Comparison of ENCODE assay signal across 13 mouse cellular contexts in genomic region chr3:55461092-55461491, GRCm38 (mm10). TPM values are rescaled to one million over a fixed set of nuclear protein-coding genes. Genes with fewer than 3 reads are reported as not detected.
DNase-seq lines count a peak whose midpoint lies in the region; ATAC-seq lines count a peak whose summit lies in the region.
"Had no signal": no experiment of that assay in that cellular context is flagged by ENCODE, and none has a peak within 500 bp of the region (broad histone marks: within the 10 kb centered on the region; RNA-seq: fewer than 3 reads in every experiment).

No protein-coding gene starts in this region.

- H3K27ac ChIP-seq in heart, embryonic 16.5 days (ENCODE audit: low read length) = no peak overlapping the region
- H3K27ac ChIP-seq in embryonic facial prominence, embryonic 10.5 days (replicated peaks) = no peak overlapping the region
- peak overlapping the region; percentile 1; the same call in 1 of the 2 replicates for H3K27ac ChIP-seq in forebrain, embryonic 16.5 days (ENCODE audit: low read length)
- peak overlapping the region; percentile 75; the same call in 1 of the 2 replicates for H3K27ac ChIP-seq in midbrain, embryonic 10.5 days (replicated peaks)

- no peaks in the 10 kb centered on the region for H3K36me3 ChIP-seq in heart, embryonic 16.5 days (ENCODE audit: control insufficient read depth, insufficient read depth)
- no peaks in the 10 kb centered on the region for H3K36me3 ChIP-seq in embryonic facial prominence, embryonic 10.5 days (replicated peaks)
- no peaks in the 10 kb centered on the region for H3K36me3 ChIP-seq in forebrain, embryonic 16.5 days (ENCODE audit: control insufficient read depth, insufficient read depth)
- H3K36me3 ChIP-seq in midbrain, embryonic 10.5 days = no peaks in the 10 kb centered on the region

- WGBS in heart, embryonic 16.5 days = 66% methylated on average over 3 of the region's 3 CpGs
- WGBS in embryonic facial prominence, embryonic 10.5 days = 57% methylated on average over 3 of the region's 3 CpGs
- 24% methylated on average over 3 of the region's 3 CpGs for WGBS in forebrain, embryonic 16.5 days
- 47% methylated on average over 3 of the region's 3 CpGs for WGBS in midbrain, embryonic 10.5 days

- H3K4me2 ChIP-seq in heart, embryonic 16.5 days (ENCODE audit: low read depth, low read length) = peak overlapping the region; percentile 76
- H3K4me2 ChIP-seq in forebrain, embryonic 16.5 days (ENCODE audit: low read length) = peak overlapping the region; percentile 55

- H3K4me1 ChIP-seq in heart, embryonic 16.5 days (ENCODE audit: control insufficient read depth, insufficient read depth, low read length) = peaks cover 7% of the 10 kb centered on the region
- H3K4me1 ChIP-seq in embryonic facial prominence, embryonic 10.5 days = peaks cover 26% of the 10 kb centered on the region
- H3K4me1 ChIP-seq in forebrain, embryonic 16.5 days (replicated peaks; ENCODE audit: control insufficient read depth, insufficient read depth, low read length) = peaks cover 22% of the 10 kb centered on the region
- H3K4me1 ChIP-seq in midbrain, embryonic 10.5 days = peaks cover 36% of the 10 kb centered on the region

- no peak for ATAC-seq in heart, embryonic 16.5 days (replicated peaks; ENCODE audit: extremely low read depth, insufficient read depth, low FRiP score)
- ATAC-seq in forebrain, embryonic 16.5 days = peak; percentile 32; the same call in 1 of the 2 replicates
- no peak for ATAC-seq in granulocyte monocyte progenitor cell, adult 5-6 weeks (replicated peaks; ENCODE audit: poor library complexity, severe bottlenecking)

- intact Hi-C loops in heart, postnatal 10 days (cut with DNase I) = no loop called here
- intact Hi-C loops in left cerebral cortex, postnatal 25 days (cut with DNase I) = loop anchor here (1.0 to 2.0 kb wide), 2 partner anchors 13 to 18 kb away; no protein-coding TSS in a partner anchor
- intact Hi-C loops in left cerebral cortex, postnatal 4 days (cut with DNase I) = loop anchor here (5.0 to 10.0 kb wide), 2 partner anchors 49 to 86 kb away; no protein-coding TSS in a partner anchor

- no peak overlapping the region for H3K4me3 ChIP-seq in heart, embryonic 16.5 days (ENCODE audit: low read length)
- H3K4me3 ChIP-seq in embryonic facial prominence, embryonic 10.5 days = peak overlapping the region; percentile 55
- no peak overlapping the region for H3K4me3 ChIP-seq in forebrain, embryonic 16.5 days (replicated peaks; ENCODE audit: low read length)
- peak overlapping the region; percentile 47 for H3K4me3 ChIP-seq in midbrain, embryonic 10.5 days
- H3K4me3 ChIP-seq: megakaryocyte, embryonic 14.5 days had no signal

- H3K9me3 ChIP-seq in heart, embryonic 16.5 days (replicated peaks; ENCODE audit: control insufficient read depth, low read length) = no peaks in the 10 kb centered on the region
- H3K9me3 ChIP-seq in embryonic facial prominence, embryonic 10.5 days = no peaks in the 10 kb centered on the region
- peaks cover 5% of the 10 kb centered on the region; the same call in 1 of the 2 replicates for H3K9me3 ChIP-seq in forebrain, embryonic 16.5 days (ENCODE audit: control insufficient read depth, low read length)
- H3K9me3 ChIP-seq in midbrain, embryonic 10.5 days (replicated peaks) = no peaks in the 10 kb centered on the region

- DNase-seq in heart, postnatal 10 days = no peak
- no peak for DNase-seq in embryonic facial prominence, embryonic 10.5 days (ENCODE audit: low spot score)
- no peak for DNase-seq in midbrain, embryonic 10.5 days (ENCODE audit: low spot score)
- no peak for DNase-seq in left cerebral cortex, postnatal 25 days (ENCODE audit: low spot score in 2 of 2)
- no peak for DNase-seq in left cerebral cortex, postnatal 4 days
- DNase-seq: kidney, adult 9 months had no signal

- H3K27me3 ChIP-seq in heart, embryonic 16.5 days (ENCODE audit: control insufficient read depth, insufficient read depth, low read length) = no peaks in the 10 kb centered on the region
- H3K27me3 ChIP-seq in embryonic facial prominence, embryonic 10.5 days (replicated peaks; ENCODE audit: low read depth, poor library complexity, severe bottlenecking) = no peaks in the 10 kb centered on the region; the same call in 1 of the 2 replicates
- no peaks in the 10 kb centered on the region for H3K27me3 ChIP-seq in forebrain, embryonic 16.5 days (replicated peaks; ENCODE audit: control insufficient read depth, insufficient read depth, low read length)
- H3K27me3 ChIP-seq in midbrain, embryonic 10.5 days (ENCODE audit: low read depth, poor library complexity, severe bottlenecking) = no peaks in the 10 kb centered on the region

- H3K9ac ChIP-seq in heart, embryonic 16.5 days (ENCODE audit: low read length) = no peak overlapping the region
- H3K9ac ChIP-seq in forebrain, embryonic 16.5 days (replicated peaks; ENCODE audit: low read depth, low read length) = no peak overlapping the region

RNA-seq across cellular contexts. Expression of gene Gm21954, which starts 10.9 kb away (rescaled TPM):
- polyA plus RNA-seq in heart, embryonic 16.5 days (2015; fragmentation: Nextera tagmentation; extraction: Ambion mirVana) = not detected in 2 replicates
- total RNA-seq in heart, postnatal 10 days (2021) = not detected
- not detected in 2 replicates for polyA plus RNA-seq in embryonic facial prominence, embryonic 10.5 days (2016; fragmentation: Nextera tagmentation; extraction: Ambion mirVana)
- not detected in 2 replicates for polyA plus RNA-seq in forebrain, embryonic 16.5 days (2015; fragmentation: Nextera tagmentation; extraction: Ambion mirVana)
- not detected in 2 replicates for polyA plus RNA-seq in midbrain, embryonic 10.5 days (2016; fragmentation: Nextera tagmentation; extraction: Ambion mirVana)
- not detected for total RNA-seq in left cerebral cortex, postnatal 25 days (2021)
- total RNA-seq in left cerebral cortex, postnatal 4 days (2021) = not detected
- not detected in 2 replicates for total RNA-seq in granulocyte monocyte progenitor cell, adult 5-6 weeks (2014; fragmentation: Nextera tagmentation)
- not detected in 2 replicates for total RNA-seq in granulocyte monocyte progenitor cell, adult 5-6 weeks (2017)
- total RNA-seq: left cerebral cortex, postnatal 14 days had no signal
- polyA plus RNA-seq: cerebellum, adult 2 months; thymus, adult 2 months had no signal

Comparison
In these comparisons a context has a peak if more than half of its experiments do, and no peak if none do; other contexts are left out.
1. H3K27ac ChIP-seq: peak in forebrain, embryonic 16.5 days (single experiment) and midbrain, embryonic 10.5 days (single experiment); none in heart, embryonic 16.5 days (single experiment) and embryonic facial prominence, embryonic 10.5 days (single experiment).
2. H3K4me3 ChIP-seq: peak in embryonic facial prominence, embryonic 10.5 days (single experiment) and midbrain, embryonic 10.5 days (single experiment); none in heart, embryonic 16.5 days (single experiment) and forebrain, embryonic 16.5 days (single experiment).